Mouse (Mus musculus) kidney, embryonic 14.5 days (tissue): ENCODE data around the gene Cbx5. TPM values are rescaled to one million over a fixed set of nuclear protein-coding genes. Genes with fewer than 3 reads are reported as not detected.

Experiments used
- ATAC-seq: fragments of 200-750 bp; cut with Nextera tagmentation; 2 replicates; pipeline ENCODE4 v1.8.0; 2017; ENCODE audit warnings: moderate number of reproducible peaks, mild to moderate bottlenecking, moderate TSS enrichment, moderate library complexity; ENCODE audit not compliant: low FRiP score, low TSS enrichment
- H3K27ac ChIP-seq: fragments of 300-500 bp; sonication (generic); 2 replicates; pipeline ENCODE4 v1.5.1; 2014; ENCODE audit warnings: low read depth, mild to moderate bottlenecking, low read length, moderate library complexity, mixed read lengths
- H3K27me3 ChIP-seq: fragments of 300-500 bp; sonication (generic); 2 replicates; pipeline ENCODE4 v1.6.1; 2014; ENCODE audit warnings: mild to moderate bottlenecking, low read length; ENCODE audit not compliant: control insufficient read depth, insufficient read depth
- H3K36me3 ChIP-seq: fragments of 300-500 bp; sonication (generic); 2 replicates; pipeline ENCODE4 v1.6.1; 2014; ENCODE audit warnings: low read length, mixed read lengths; ENCODE audit not compliant: control insufficient read depth, insufficient read depth
- H3K4me1 ChIP-seq: fragments of 300-500 bp; sonication (generic); 2 replicates; pipeline ENCODE4 v1.6.1; 2014; ENCODE audit warnings: low read length, mixed read lengths; ENCODE audit not compliant: control insufficient read depth, insufficient read depth
- H3K4me2 ChIP-seq: fragments of 300-500 bp; sonication (generic); replicated peaks from 2 replicates; pipeline ENCODE4 v1.6.1; 2014; ENCODE audit warnings: low read depth, mild to moderate bottlenecking, low read length
- H3K4me3 ChIP-seq: fragments of 300-500 bp; sonication (generic); 2 replicates; pipeline ENCODE4 v1.5.1; 2014; ENCODE audit warnings: mild to moderate bottlenecking, low read length
- H3K9ac ChIP-seq: fragments of 300-500 bp; sonication (generic); 2 replicates; pipeline ENCODE4 v1.6.1; 2014; ENCODE audit warnings: low read depth, mild to moderate bottlenecking, low read length, moderate library complexity
- H3K9me3 ChIP-seq: fragments of 300-500 bp; sonication (generic); 2 replicates; pipeline ENCODE4 v1.6.1; 2016; ENCODE audit warnings: low read length; ENCODE audit not compliant: control insufficient read depth
- WGBS: fragments of 180-500 bp; shearing (Covaris S2); extraction: QIAGEN DNeasy Blood & Tissue Kit; methylation state at CpG from one replicate; pipeline ENCODE4 v1.1.7; 2014; 5-methylcytosine and 5-hydroxymethylcytosine counted together
- polyA plus RNA-seq: library from polyadenylated mRNA; unstranded; fragments of >200 nt; fragmentation: Nextera tagmentation; extraction: Ambion mirVana; gene quantifications from 2 replicates; pipeline ENCODE4 v1.2.1, GENCODE M21; 2014

Gene Cbx5
- polyA plus RNA-seq, 1 experiment from 2014 or later = 161 TPM

GRCm38 (mm10) chr15:103176874-103177421 is 62.7 kb downstream of the Cbx5 start:
- no peaks in the 10 kb centered on the region for H3K9me3 ChIP-seq
- H3K4me1 ChIP-seq = peaks cover 39% of the 10 kb centered on the region
- 0 out of 2 replicates have a peak overlapping the region, but pooled peaks have one; percentile 31 for H3K9ac ChIP-seq
- H3K27ac ChIP-seq = peak overlapping the region; percentile 69; the same call in 1 of the 2 replicates
- 3% methylated on average over 18 of the region's 18 CpGs for WGBS
- peak overlapping the region; percentile 36 for H3K4me2 ChIP-seq
- peaks cover 14% of the 10 kb centered on the region; the same call in 1 of the 2 replicates for H3K27me3 ChIP-seq
- no peaks in the 10 kb centered on the region for H3K36me3 ChIP-seq
- H3K4me3 ChIP-seq = no peak overlapping the region
- peak; percentile 53 for ATAC-seq

- Histone ChIP-seq H3K9me3 (no peaks in the 10 kb centered on the region), H3K27ac (no peak overlapping the region), H3K36me3 (no peaks in the 10 kb centered on the region), H3K27me3 (peaks cover 24% of the 10 kb centered on the region), H3K9ac (no peak overlapping the region), H3K4me2 (no peak overlapping the region), H3K4me3 (no peak overlapping the region), H3K4me1 (peaks cover 60% of the 10 kb centered on the region)
- WGBS = 60% methylated on average over 5 of the region's 5 CpGs
- no peak for ATAC-seq
Measured at GRCm38 (mm10) chr15:103173251-103173650, 66.4 kb downstream of the Cbx5 start.

- Histone ChIP-seq H3K36me3 (no peaks in the 10 kb centered on the region), H3K4me3 (no peak overlapping the region), H3K9me3 (no peaks in the 10 kb centered on the region), H3K27ac (no peak overlapping the region), H3K27me3 (peaks cover 21% of the 10 kb centered on the region), H3K4me1 (peaks cover 57% of the 10 kb centered on the region), H3K4me2 (no peak overlapping the region), H3K9ac (no peak overlapping the region)
- WGBS = 8% methylated on average over 10 of the region's 10 CpGs
- ATAC-seq = no peak
Measured at GRCm38 (mm10) chr15:103172537-103172936, 67.1 kb downstream of the Cbx5 start.

GRCm38 (mm10) chr15:103171276-103171675 is 68.3 kb downstream of the Cbx5 start:
- no peaks in the 10 kb centered on the region for H3K36me3 ChIP-seq
- no peaks in the 10 kb centered on the region for H3K9me3 ChIP-seq
- no peak overlapping the region for H3K9ac ChIP-seq
- peak; percentile 36 for ATAC-seq
- peaks cover 21% of the 10 kb centered on the region for H3K27me3 ChIP-seq
- peaks cover 45% of the 10 kb centered on the region for H3K4me1 ChIP-seq
- H3K4me3 ChIP-seq = no peak overlapping the region
- peak overlapping the region; percentile 42; the same call in 1 of the 2 replicates for H3K27ac ChIP-seq
- 7% methylated on average over 8 of the region's 8 CpGs for WGBS
- H3K4me2 ChIP-seq = no peak overlapping the region

- no peak for ATAC-seq
Measured at GRCm38 (mm10) chr15:103170316-103170679, 69.3 kb downstream of the Cbx5 start.

GRCm38 (mm10) chr15:103169612-103170315 is 69.9 kb downstream of the Cbx5 start:
- Histone ChIP-seq H3K4me2 (peak overlapping the region; percentile 95), H3K4me3 (peak overlapping the region; percentile 52), H3K27ac (peak overlapping the region; percentile 64), H3K4me1 (peaks cover 52% of the 10 kb centered on the region), H3K9ac (peak overlapping the region; percentile 63), H3K27me3 (peaks cover 18% of the 10 kb centered on the region), H3K36me3 (no peaks in the 10 kb centered on the region), H3K9me3 (no peaks in the 10 kb centered on the region)
- ATAC-seq = no peak
- WGBS = 3% methylated on average over 26 of the region's 26 CpGs

More at GRCm38 (mm10) chr15:103170316-103170679, 69.3 kb downstream of the Cbx5 start:
- Histone ChIP-seq H3K4me2 (peak overlapping the region; percentile 95), H3K4me3 (peak overlapping the region; percentile 52), H3K27me3 (peaks cover 21% of the 10 kb centered on the region), H3K9ac (peak overlapping the region; percentile 63), H3K9me3 (no peaks in the 10 kb centered on the region), H3K4me1 (peaks cover 48% of the 10 kb centered on the region), H3K27ac (peak overlapping the region; percentile 64), H3K36me3 (no peaks in the 10 kb centered on the region)
- WGBS = 12% methylated on average over 15 of the region's 16 CpGs

- Histone ChIP-seq H3K4me3 (peak overlapping the region; percentile 52), H3K4me2 (peak overlapping the region; percentile 95), H3K27ac (peak overlapping the region; percentile 64), H3K9me3 (no peaks in the 10 kb centered on the region), H3K9ac (peak overlapping the region; percentile 63), H3K27me3 (peaks cover 15% of the 10 kb centered on the region), H3K4me1 (peaks cover 52% of the 10 kb centered on the region), H3K36me3 (no peaks in the 10 kb centered on the region)
- ATAC-seq = peak; percentile 11; the same call in 1 of the 2 replicates
- WGBS = under 1% methylated on average over 54 of the region's 63 CpGs
Measured at GRCm38 (mm10) chr15:103168801-103169611, 70.6 kb downstream of the Cbx5 start.

GRCm38 (mm10) chr15:103167786-103168185 is 71.8 kb downstream of the Cbx5 start:
- Histone ChIP-seq H3K4me2 (no peak overlapping the region), H3K9ac (no peak overlapping the region), H3K27ac (no peak overlapping the region), H3K27me3 (peaks cover 9% of the 10 kb centered on the region), H3K9me3 (no peaks in the 10 kb centered on the region), H3K4me1 (peaks cover 57% of the 10 kb centered on the region), H3K4me3 (no peak overlapping the region), H3K36me3 (no peaks in the 10 kb centered on the region)
- 12% methylated on average over 3 of the region's 3 CpGs for WGBS
- ATAC-seq = no peak
